Mouse (Mus musculus) MEL (cell line): Measurements from ENCODE around the gene Prm1. TPM values are rescaled to one million over a fixed set of nuclear protein-coding genes. Genes with fewer than 3 reads are reported as not detected.

Experiments
- DNase-seq: peaks from one replicate; pipeline ENCODE4 v3.0.0; 2011; ENCODE audit warnings: low read depth, low spot score
- H3K27ac ChIP-seq: 2 replicates; pipeline ENCODE4 v1.5.1; 2012; ENCODE audit warnings: low read depth, mild to moderate bottlenecking, control low read depth, low read length, moderate library complexity; ENCODE audit not compliant: control insufficient read depth
- H3K27me3 ChIP-seq, 2 experiments: fragments of 150-350 bp in 1 of 2; sonication (generic) in 1 of 2; 2 replicates each; pipeline ENCODE4 v1.6.1; 2012; ENCODE audit warnings: low read length in 2 of 2, mild to moderate bottlenecking in 2 of 2, improper control_type of control experiment in 1 of 2, moderate library complexity in 1 of 2; ENCODE audit not compliant: insufficient read depth in 2 of 2, control insufficient read depth in 1 of 2
- H3K36me3 ChIP-seq, 2 experiments: 2 replicates each; pipeline ENCODE4 v1.6.1; 2012 to 2014; ENCODE audit warnings: low read length in 2 of 2, improper control_type of control experiment in 1 of 2, inconsistent platforms in 1 of 2, mild to moderate bottlenecking in 1 of 2; ENCODE audit not compliant: insufficient read depth in 2 of 2, control insufficient read depth in 1 of 2
- H3K4me1 ChIP-seq, 2 experiments: fragments of 150-350 bp in 1 of 2; sonication (generic) in 1 of 2; 2 replicates each; pipeline ENCODE4 v1.6.1; 2012; ENCODE audit warnings: low read length in 2 of 2, improper control_type of control experiment in 1 of 2, mild to moderate bottlenecking in 1 of 2; ENCODE audit not compliant: insufficient read depth in 2 of 2, control insufficient read depth in 1 of 2
- H3K4me3 ChIP-seq, 2 experiments: fragments of 150-350 bp in 1 of 2; sonication (generic) in 1 of 2; 2 replicates each; pipeline ENCODE4 v1.5.1; 2012; ENCODE audit warnings: low read depth in 2 of 2, low read length in 2 of 2, mild to moderate bottlenecking in 2 of 2, moderate library complexity in 2 of 2, control low read depth in 1 of 2, improper control_type of control experiment in 1 of 2; ENCODE audit not compliant: control insufficient read depth in 1 of 2, insufficient read depth in 1 of 2
- H3K79me2 ChIP-seq: 2 replicates; pipeline ENCODE4 v1.6.1; 2012; ENCODE audit warnings: mild to moderate bottlenecking, low read length, moderate library complexity; ENCODE audit not compliant: control insufficient read depth, poor library complexity, insufficient read depth
- H3K9ac ChIP-seq: 2 replicates; pipeline ENCODE4 v1.6.1; 2012; ENCODE audit warnings: low read depth, mild to moderate bottlenecking, control low read depth, low read length, moderate library complexity; ENCODE audit not compliant: control insufficient read depth, poor library complexity, severe bottlenecking
- H3K9me3 ChIP-seq: fragments of 150-350 bp; sonication (generic); replicated peaks from 2 replicates; pipeline ENCODE4 v1.6.1; 2012; ENCODE audit warnings: mild to moderate bottlenecking, low read length, improper control_type of control experiment, moderate library complexity; ENCODE audit not compliant: insufficient read depth
- BHLHE40 ChIP-seq: IDR thresholded peaks from 2 replicates; pipeline ENCODE4 v1.6.1; 2012; ENCODE audit warnings: low read depth, mild to moderate bottlenecking, inconsistent platforms, low read length, improper control_type of control experiment, borderline replicate concordance
- CHD1 ChIP-seq: IDR thresholded peaks from 2 replicates; pipeline ENCODE4 v1.6.1; 2012; ENCODE audit warnings: low read depth, mild to moderate bottlenecking, inconsistent platforms, low read length, improper control_type of control experiment
- EP300 ChIP-seq, 2 experiments: IDR thresholded peaks; 2 replicates each; pipeline ENCODE4 v1.6.1; 2011; ENCODE audit warnings: improper control_type of control experiment in 2 of 2, low read length in 2 of 2, low read depth in 1 of 2, mild to moderate bottlenecking in 1 of 2
- ETS1 ChIP-seq: IDR thresholded peaks from 2 replicates; pipeline ENCODE4 v1.6.1; 2012; ENCODE audit warnings: low read depth, mild to moderate bottlenecking, inconsistent platforms, low read length, improper control_type of control experiment, moderate library complexity
- HCFC1 ChIP-seq: IDR thresholded peaks from 2 replicates; pipeline ENCODE4 v1.6.1; 2012; ENCODE audit warnings: low read depth, mild to moderate bottlenecking, inconsistent platforms, low read length, improper control_type of control experiment, moderate library complexity
- MXI1 ChIP-seq: IDR thresholded peaks from 2 replicates; pipeline ENCODE4 v1.6.1; 2011; ENCODE audit warnings: mild to moderate bottlenecking, low read depth, low read length, improper control_type of control experiment
- MYB ChIP-seq: IDR thresholded peaks from 2 replicates; pipeline ENCODE4 v1.6.1; 2011; ENCODE audit warnings: mild to moderate bottlenecking, low read depth, low read length, improper control_type of control experiment
- POLR2AphosphoS2 ChIP-seq: IDR thresholded peaks from 2 replicates; pipeline ENCODE4 v1.6.1; 2011; ENCODE audit warnings: low read length, improper control_type of control experiment
- POLR2AphosphoS5 ChIP-seq: IDR thresholded peaks from 2 replicates; pipeline ENCODE4 v1.6.1; 2012; ENCODE audit warnings: low read depth, borderline replicate concordance, mild to moderate bottlenecking, inconsistent platforms, low read length, moderate library complexity, mixed read lengths
- RAD21 ChIP-seq: IDR thresholded peaks from 2 replicates; pipeline ENCODE4 v1.6.1; 2011; ENCODE audit warnings: mild to moderate bottlenecking, low read depth, low read length, improper control_type of control experiment
- SIN3A ChIP-seq: IDR thresholded peaks from 2 replicates; pipeline ENCODE4 v1.6.1; 2012; ENCODE audit warnings: low read length, improper control_type of control experiment, inconsistent platforms
- TAL1 ChIP-seq: IDR thresholded peaks from 2 replicates; pipeline ENCODE4 v1.6.1; 2012; ENCODE audit warnings: mild to moderate bottlenecking, inconsistent platforms, low read length, moderate library complexity, mixed read lengths
- ZKSCAN1 ChIP-seq: IDR thresholded peaks from 2 replicates; pipeline ENCODE4 v1.6.1; 2012; ENCODE audit warnings: low read depth, mild to moderate bottlenecking, inconsistent platforms, low read length, improper control_type of control experiment, moderate library complexity
- ZNF384 ChIP-seq: IDR thresholded peaks from 2 replicates; pipeline ENCODE4 v1.6.1; 2012; ENCODE audit warnings: low read depth, mild to moderate bottlenecking, inconsistent platforms, low read length, improper control_type of control experiment
- polyA plus RNA-seq, 2 experiments: library from polyadenylated mRNA; stranded (reverse) in 1 of 2; unstranded in 1 of 2; fragments of >175 nt in 1 of 2; fragments of >200 nt in 1 of 2; gene quantifications; 2 replicates each; pipeline versions ENCODE4 v1.2.1 to v1.2.4; 2012; ENCODE audit warnings: low replicate concordance in 2 of 2, low read depth in 1 of 2; ENCODE audit not compliant: insufficient read length in 2 of 2, insufficient read depth in 1 of 2, missing spikeins in 1 of 2
- total RNA-seq: library from RNA; depleted of rRNA; stranded (reverse); fragments of 300-350 nt; gene quantifications from 2 replicates; pipeline ENCODE4 v1.2.3, GENCODE M21; 2012

Prm1 gene
- total and polyA plus RNA-seq, 3 experiments, result not detected

DNA sequence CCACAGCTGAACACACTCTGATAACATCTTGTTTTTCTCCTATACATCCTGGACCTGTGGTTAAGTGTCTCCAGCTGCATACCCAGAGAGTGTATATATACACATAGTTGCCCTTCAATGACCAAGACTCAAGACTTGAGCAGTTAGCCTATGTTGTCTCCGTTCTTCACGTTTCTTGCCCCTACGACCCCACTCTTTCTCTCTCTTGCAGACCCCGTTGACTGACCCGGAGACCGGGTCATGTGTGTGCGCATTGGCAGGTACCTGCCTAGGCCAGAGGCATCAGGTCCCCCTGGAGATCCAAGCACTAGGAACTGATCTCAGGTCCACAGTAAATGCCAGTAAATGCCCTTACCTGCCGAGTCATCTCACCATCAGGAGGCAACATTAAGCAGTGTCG, 21.6 kb upstream of the Prm1 start:
- H3K27ac ChIP-seq, result no peak overlapping the region
- H3K4me1 ChIP-seq, result no peaks in the 10 kb centered on the region
- TF ChIP-seq TAL1, result no peak
- DNase-seq, result no peak
- H3K79me2 ChIP-seq, result no peaks in the 10 kb centered on the region
- H3K9ac ChIP-seq, result no peak overlapping the region
- H3K4me3 ChIP-seq, result no peak overlapping the region
- no peaks in the 10 kb centered on the region for H3K27me3 ChIP-seq
- no peaks in the 10 kb centered on the region for H3K9me3 ChIP-seq
- no peaks in the 10 kb centered on the region for H3K36me3 ChIP-seq

- Histone ChIP-seq H3K9ac (no peak overlapping the region), H3K36me3 (no peaks in the 10 kb centered on the region), H3K4me1 (no peaks in the 10 kb centered on the region), H3K4me3 (no peak overlapping the region), H3K27me3 (peaks cover 2% of the 10 kb centered on the region in 2 experiments; a peak in 3 of 4 replicates), H3K9me3 (no peaks in the 10 kb centered on the region), H3K79me2 (no peaks in the 10 kb centered on the region)
- TF ChIP-seq EP300 (IDR thresholded peaks at IDR 0.05; ENCODE audit: low read depth in 1 of 2, low read length in 2 of 2), result no peak
- no peak for TF ChIP-seq BHLHE40
- no peak for TF ChIP-seq POLR2AphosphoS2
- no peak for TF ChIP-seq SIN3A
- no peak for TF ChIP-seq ETS1
- no peak for TF ChIP-seq ZNF384
- TF ChIP-seq RAD21, result no peak
- TF ChIP-seq MYB, result no peak
- TF ChIP-seq ZKSCAN1, result no peak
- no peak for TF ChIP-seq HCFC1
- TF ChIP-seq, all 39 proteins: peak for 0
- no peak for DNase-seq
- H3K27ac ChIP-seq, result no peak overlapping the region
Measured at GRCm38 (mm10) chr16:10825840-10826239, 20.2 kb upstream of the Prm1 start.

GRCm38 (mm10) chr16:10824536-10824935, 18.9 kb upstream of the Prm1 start:
- Histone ChIP-seq H3K4me3 (no peak overlapping the region), H3K27me3 (peaks cover 2 to 4% of the 10 kb centered on the region in 2 experiments; a peak in 3 of 4 replicates), H3K79me2 (no peaks in the 10 kb centered on the region), H3K4me1 (no peaks in the 10 kb centered on the region), H3K9ac (no peak overlapping the region), H3K27ac (no peak overlapping the region), H3K36me3 (no peaks in the 10 kb centered on the region), H3K9me3 (no peaks in the 10 kb centered on the region)
- TF ChIP-seq ETS1 (no peak), MXI1 (no peak), CHD1 (no peak), POLR2AphosphoS5 (no peak), BHLHE40 (no peak)
- no peak for DNase-seq
